Mouse (Mus musculus) stomach, postnatal 0 days (tissue): Measurements from ENCODE around the gene AC134908.4. TPM values are rescaled to one million over a fixed set of nuclear protein-coding genes. Genes with fewer than 3 reads are reported as not detected.

Experiments used
- ATAC-seq: fragments of 200-750 bp; cut with Nextera tagmentation; 2 replicates; pipeline ENCODE4 v1.8.0; 2017; ENCODE audit not compliant: low FRiP score, low TSS enrichment
- DNase-seq: peaks from one replicate; pipeline ENCODE4 v3.0.0-alpha.2; 2016; ENCODE audit warnings: low spot score
- H3K27ac ChIP-seq: fragments of 300-500 bp; sonication (generic); replicated peaks from 2 replicates; pipeline ENCODE4 v1.5.1; 2014; ENCODE audit warnings: mild to moderate bottlenecking, control low read depth
- H3K27me3 ChIP-seq: fragments of 300-500 bp; sonication (generic); 2 replicates; pipeline ENCODE4 v1.6.1; 2014; ENCODE audit warnings: low read length; ENCODE audit not compliant: control insufficient read depth, insufficient read depth
- H3K36me3 ChIP-seq: fragments of 300-500 bp; sonication (generic); 2 replicates; pipeline ENCODE4 v1.6.1; 2014; ENCODE audit warnings: low read length, mixed read lengths; ENCODE audit not compliant: control insufficient read depth, insufficient read depth
- H3K4me1 ChIP-seq: fragments of 300-500 bp; sonication (generic); replicated peaks from 2 replicates; pipeline ENCODE4 v1.6.1; 2014; ENCODE audit warnings: antibody characterized with exemption; ENCODE audit not compliant: control insufficient read depth, insufficient read depth
- H3K4me2 ChIP-seq: fragments of 300-500 bp; sonication (generic); replicated peaks from 2 replicates; pipeline ENCODE4 v1.6.1; 2014; ENCODE audit warnings: low read depth, mild to moderate bottlenecking, control low read depth, moderate library complexity
- H3K4me3 ChIP-seq: fragments of 300-500 bp; sonication (generic); 2 replicates; pipeline ENCODE4 v1.5.1; 2014; ENCODE audit warnings: low read depth, low read length, control low read depth
- H3K9ac ChIP-seq: fragments of 300-500 bp; sonication (generic); 2 replicates; pipeline ENCODE4 v1.6.1; 2014; ENCODE audit warnings: mild to moderate bottlenecking, low read length, control low read depth, mixed read lengths
- H3K9me3 ChIP-seq: fragments of 300-500 bp; sonication (generic); 2 replicates; pipeline ENCODE4 v1.6.1; 2016; ENCODE audit warnings: low read length; ENCODE audit not compliant: control insufficient read depth
- CTCF ChIP-seq: IDR thresholded peaks from 2 replicates; pipeline ENCODE4 v1.5.1; 2016; ENCODE audit warnings: antibody characterized with exemption, low read depth, mild to moderate bottlenecking, moderate library complexity
- EP300 ChIP-seq: optimal IDR thresholded peaks from 2 replicates; pipeline ENCODE3; 2016; ENCODE audit warnings: antibody characterized with exemption
- WGBS: fragments of 180-500 bp; shearing (Covaris S2); extraction: QIAGEN DNeasy Blood & Tissue Kit; methylation state at CpG from one replicate; pipeline ENCODE4 v1.1.7; 2014; 5-methylcytosine and 5-hydroxymethylcytosine counted together
- polyA plus RNA-seq: library from polyadenylated mRNA; unstranded; fragments of >200 nt; fragmentation: Nextera tagmentation; extraction: Ambion mirVana; gene quantifications from 2 replicates; pipeline ENCODE4 v1.2.1, GENCODE M21; 2015

The AC134908.4 gene
- polyA plus RNA-seq, 1 experiment from 2014 or later: 0.65 TPM

GRCm38 (mm10) chr17:25791843-25792527, 3.5 kb downstream of the AC134908.4 start:
- H3K36me3 ChIP-seq: peaks cover 9% of the 10 kb centered on the region; the same call in 1 of the 2 replicates
- no peaks in the 10 kb centered on the region for H3K9me3 ChIP-seq
- H3K4me3 ChIP-seq: peak overlapping the region; percentile 79
- peaks cover 3% of the 10 kb centered on the region; the same call in 1 of the 2 replicates for H3K4me1 ChIP-seq
- H3K27ac ChIP-seq: peak overlapping the region; percentile 93
- peak overlapping the region; percentile 76 for H3K9ac ChIP-seq
- DNase-seq (peak; percentile 85), ATAC-seq (peak; percentile 78)
- TF ChIP-seq EP300 (no peak), CTCF (no peak)
- H3K27me3 ChIP-seq: no peaks in the 10 kb centered on the region
- under 1% methylated on average over 45 of the region's 45 CpGs for WGBS
- peak overlapping the region; percentile 87 for H3K4me2 ChIP-seq

- TF ChIP-seq CTCF (no peak), EP300 (no peak)
- Histone ChIP-seq H3K27me3 (no peaks in the 10 kb centered on the region), H3K27ac (peak overlapping the region; percentile 93), H3K4me3 (peak overlapping the region; percentile 79), H3K9ac (peak overlapping the region; percentile 76), H3K9me3 (no peaks in the 10 kb centered on the region), H3K4me1 (peaks cover 3% of the 10 kb centered on the region; the same call in 1 of the 2 replicates), H3K36me3 (peaks cover 9% of the 10 kb centered on the region; the same call in 1 of the 2 replicates), H3K4me2 (peak overlapping the region; percentile 87)
- DNase-seq (no peak), ATAC-seq (no peak)
- WGBS: 20% methylated on average over 19 of the region's 19 CpGs
These were observed 4.1 kb downstream of the AC134908.4 start for GRCm38 (mm10) chr17:25791320-25791842.

- WGBS: 91% methylated on average over 9 of the region's 9 CpGs
- TF ChIP-seq CTCF: no peak
- no peak for TF ChIP-seq EP300
- Histone ChIP-seq H3K4me2 (no peak overlapping the region), H3K4me3 (no peak overlapping the region), H3K36me3 (peaks cover 14% of the 10 kb centered on the region; the same call in 1 of the 2 replicates), H3K4me1 (peaks cover 8% of the 10 kb centered on the region), H3K27ac (no peak overlapping the region), H3K27me3 (no peaks in the 10 kb centered on the region), H3K9me3 (no peaks in the 10 kb centered on the region), H3K9ac (no peak overlapping the region)
- no peak for ATAC-seq
- DNase-seq: no peak
These were observed 8.5 kb downstream of the AC134908.4 start for GRCm38 (mm10) chr17:25786781-25787504.

- WGBS: 74% methylated on average over 3 of the region's 3 CpGs
- peak within 1 kb of the TSS; percentile 61; the same call in 1 of the 2 replicates for H3K9ac ChIP-seq
- peaks cover 14% of the 10 kb centered on the region; the same call in 1 of the 2 replicates for H3K36me3 ChIP-seq
- H3K4me2 ChIP-seq: peak within 1 kb of the TSS; percentile 77
- DNase-seq (no peak), ATAC-seq (no peak)
- H3K4me1 ChIP-seq: peaks cover 5% of the 10 kb centered on the region
- H3K27me3 ChIP-seq: no peaks in the 10 kb centered on the region
- H3K9me3 ChIP-seq: no peaks in the 10 kb centered on the region
- peak within 1 kb of the TSS; percentile 45 for H3K27ac ChIP-seq
- no peak for TF ChIP-seq EP300
- no peak for TF ChIP-seq CTCF
- H3K4me3 ChIP-seq: peak within 1 kb of the TSS; percentile 69
These were observed 9.2 kb downstream of the AC134908.4 start, which contains the start of gene Ccdc78 for GRCm38 (mm10) chr17:25786280-25786679. TSS of gene Ccdc78 (plus strand) at chr17:25786580.

GRCm38 (mm10) chr17:25785281-25785745, 10.1 kb downstream of the AC134908.4 start, which contains the start of gene Haghl:
TSS of gene Haghl (minus strand) at chr17:25785673.
- Histone ChIP-seq H3K9ac (peak within 1 kb of the TSS; percentile 61), H3K27ac (peak within 1 kb of the TSS; percentile 45), H3K9me3 (no peaks in the 10 kb centered on the region), H3K4me1 (peaks cover 5% of the 10 kb centered on the region), H3K36me3 (peaks cover 10% of the 10 kb centered on the region; the same call in 1 of the 2 replicates), H3K27me3 (no peaks in the 10 kb centered on the region), H3K4me3 (peak within 1 kb of the TSS; percentile 69), H3K4me2 (peak within 1 kb of the TSS; percentile 77)
- peak; percentile 29 for TF ChIP-seq CTCF
- no peak for TF ChIP-seq EP300
- peak; percentile 95 for DNase-seq
- ATAC-seq: peak; percentile 82
- WGBS: under 1% methylated on average over 23 of the region's 23 CpGs
